Mouse (Mus musculus) intestine, postnatal 0 days (tissue): ENCODE data around the gene Bmpr1a. TPM values are rescaled to one million over a fixed set of nuclear protein-coding genes. Genes with fewer than 3 reads are reported as not detected.

ENCODE experiments used
- ATAC-seq: fragments of 200-750 bp; cut with Nextera tagmentation; 2 replicates; pipeline ENCODE4 v1.8.0; 2017; ENCODE audit warnings: mild to moderate bottlenecking, moderate TSS enrichment, moderate library complexity
- H3K27ac ChIP-seq: fragments of 300-500 bp; sonication (generic); 2 replicates; pipeline ENCODE4 v1.5.1; 2014; ENCODE audit warnings: mild to moderate bottlenecking, low read depth, low read length, moderate library complexity
- H3K27me3 ChIP-seq: fragments of 300-500 bp; sonication (generic); replicated peaks from 2 replicates; pipeline ENCODE4 v1.6.1; 2014; ENCODE audit warnings: low read length, mixed read lengths; ENCODE audit not compliant: control insufficient read depth, insufficient read depth
- H3K36me3 ChIP-seq: fragments of 300-500 bp; sonication (generic); 2 replicates; pipeline ENCODE4 v1.6.1; 2014; ENCODE audit warnings: mild to moderate bottlenecking, moderate library complexity; ENCODE audit not compliant: control insufficient read depth, insufficient read depth
- H3K4me1 ChIP-seq: fragments of 300-500 bp; sonication (generic); replicated peaks from 2 replicates; pipeline ENCODE4 v1.6.1; 2014; ENCODE audit warnings: antibody characterized with exemption, low read length, mixed read lengths; ENCODE audit not compliant: control insufficient read depth, insufficient read depth
- H3K4me2 ChIP-seq: fragments of 300-500 bp; sonication (generic); replicated peaks from 2 replicates; pipeline ENCODE4 v1.6.1; 2014; ENCODE audit warnings: low read depth, mild to moderate bottlenecking, moderate library complexity
- H3K4me3 ChIP-seq: fragments of 300-500 bp; sonication (generic); 2 replicates; pipeline ENCODE4 v1.5.1; 2014; ENCODE audit warnings: low read depth, low read length
- H3K9ac ChIP-seq: fragments of 300-500 bp; sonication (generic); 2 replicates; pipeline ENCODE4 v1.6.1; 2014; ENCODE audit warnings: mild to moderate bottlenecking, low read depth, low read length
- H3K9me3 ChIP-seq: fragments of 300-500 bp; sonication (generic); 2 replicates; pipeline ENCODE4 v1.6.1; 2016; ENCODE audit warnings: mixed run types; ENCODE audit not compliant: control insufficient read depth
- CTCF ChIP-seq: sonication (generic); IDR thresholded peaks from 2 replicates; pipeline ENCODE4 v1.5.1; 2016; ENCODE audit warnings: low read depth, mild to moderate bottlenecking, control low read depth, antibody characterized with exemption, moderate library complexity
- WGBS: fragments of 180-500 bp; shearing (Covaris S2); extraction: QIAGEN DNeasy Blood & Tissue Kit; methylation state at CpG from one replicate; pipeline ENCODE4 v1.1.7; 2014; 5-methylcytosine and 5-hydroxymethylcytosine counted together
- polyA plus RNA-seq: library from polyadenylated mRNA; unstranded; fragments of >200 nt; fragmentation: Nextera tagmentation; extraction: Ambion mirVana; gene quantifications from 2 replicates; pipeline ENCODE4 v1.2.1, GENCODE M21; 2015

Gene Bmpr1a
- polyA plus RNA-seq, 1 experiment from 2014 or later: 19.3 TPM

- 0 out of 2 replicates have a peak, but pooled peaks cover 3% of the 10 kb centered on the region for H3K4me1 ChIP-seq
- 55% methylated on average over 6 of the region's 6 CpGs for WGBS
- H3K9ac ChIP-seq: no peak overlapping the region
- no peak for ATAC-seq
- no peaks in the 10 kb centered on the region for H3K27me3 ChIP-seq
- H3K4me3 ChIP-seq: no peak overlapping the region
- TF ChIP-seq CTCF: no peak
- no peaks in the 10 kb centered on the region for H3K9me3 ChIP-seq
- peaks cover 17% of the 10 kb centered on the region for H3K36me3 ChIP-seq
- no peak overlapping the region for H3K27ac ChIP-seq
- no peak overlapping the region for H3K4me2 ChIP-seq
These were observed 49.5 kb downstream of the Bmpr1a start for GRCm38 (mm10) chr14:34453648-34454047.

GRCm38 (mm10) chr14:34451872-34452271 lies 51.3 kb downstream of the Bmpr1a start:
- no peaks in the 10 kb centered on the region for H3K27me3 ChIP-seq
- 0 out of 2 replicates have a peak, but pooled peaks cover 3% of the 10 kb centered on the region for H3K4me1 ChIP-seq
- no peak overlapping the region for H3K4me2 ChIP-seq
- no peak for ATAC-seq
- no peaks in the 10 kb centered on the region for H3K9me3 ChIP-seq
- no peak for TF ChIP-seq CTCF
- H3K4me3 ChIP-seq: no peak overlapping the region
- H3K36me3 ChIP-seq: peaks cover 10% of the 10 kb centered on the region; the same call in 1 of the 2 replicates
- H3K9ac ChIP-seq: no peak overlapping the region
- H3K27ac ChIP-seq: no peak overlapping the region

- TF ChIP-seq CTCF: no peak
- Histone ChIP-seq H3K4me1 (0 out of 2 replicates have a peak, but pooled peaks cover 3% of the 10 kb centered on the region), H3K36me3 (peaks cover 11% of the 10 kb centered on the region), H3K9ac (no peak overlapping the region), H3K27me3 (no peaks in the 10 kb centered on the region), H3K4me3 (no peak overlapping the region), H3K9me3 (no peaks in the 10 kb centered on the region), H3K27ac (no peak overlapping the region), H3K4me2 (no peak overlapping the region)
- 63% methylated on average over 5 of the region's 5 CpGs for WGBS
- ATAC-seq: no peak
These were observed 52.7 kb downstream of the Bmpr1a start for GRCm38 (mm10) chr14:34450451-34450850.

GRCm38 (mm10) chr14:34449807-34450206 lies 53.3 kb downstream of the Bmpr1a start:
- Histone ChIP-seq H3K36me3 (peaks cover 11% of the 10 kb centered on the region), H3K27me3 (no peaks in the 10 kb centered on the region), H3K27ac (no peak overlapping the region), H3K9ac (no peak overlapping the region), H3K4me2 (no peak overlapping the region), H3K4me1 (0 out of 2 replicates have a peak, but pooled peaks cover 5% of the 10 kb centered on the region), H3K4me3 (no peak overlapping the region), H3K9me3 (no peaks in the 10 kb centered on the region)
- WGBS: 58% methylated on average over 9 of the region's 9 CpGs
- no peak for ATAC-seq
- TF ChIP-seq CTCF: no peak

GRCm38 (mm10) chr14:34448398-34448797 lies 54.7 kb downstream of the Bmpr1a start:
- H3K4me3 ChIP-seq: no peak overlapping the region
- H3K9ac ChIP-seq: no peak overlapping the region
- peaks cover 14% of the 10 kb centered on the region for H3K36me3 ChIP-seq
- no peak overlapping the region for H3K27ac ChIP-seq
- H3K27me3 ChIP-seq: no peaks in the 10 kb centered on the region
- no peak for ATAC-seq
- no peak overlapping the region for H3K4me2 ChIP-seq
- TF ChIP-seq CTCF: no peak
- no peaks in the 10 kb centered on the region for H3K9me3 ChIP-seq
- H3K4me1 ChIP-seq: 0 out of 2 replicates have a peak, but pooled peaks cover 2% of the 10 kb centered on the region

GRCm38 (mm10) chr14:34447659-34448058 lies 55.5 kb downstream of the Bmpr1a start:
- no peak overlapping the region for H3K9ac ChIP-seq
- ATAC-seq: no peak
- no peak for TF ChIP-seq CTCF

GRCm38 (mm10) chr14:34446624-34447023 lies 56.5 kb downstream of the Bmpr1a start:
- WGBS: 96% methylated on average over 6 of the region's 6 CpGs
- no peak for ATAC-seq
- no peak overlapping the region for H3K9ac ChIP-seq
- no peaks in the 10 kb centered on the region for H3K27me3 ChIP-seq
- H3K4me3 ChIP-seq: no peak overlapping the region
- peaks cover 16% of the 10 kb centered on the region for H3K36me3 ChIP-seq
- H3K27ac ChIP-seq: no peak overlapping the region
- TF ChIP-seq CTCF: peak; percentile 29; the same call in 1 of the 2 replicates
- no peaks in the 10 kb centered on the region for H3K9me3 ChIP-seq
- H3K4me1 ChIP-seq: 0 out of 2 replicates have a peak, but pooled peaks cover 2% of the 10 kb centered on the region
- no peak overlapping the region for H3K4me2 ChIP-seq

More at GRCm38 (mm10) chr14:34447659-34448058, 55.5 kb downstream of the Bmpr1a start:
- H3K9me3 ChIP-seq: no peaks in the 10 kb centered on the region
- peaks cover 16% of the 10 kb centered on the region for H3K36me3 ChIP-seq
- no peak overlapping the region for H3K4me2 ChIP-seq
- H3K27me3 ChIP-seq: no peaks in the 10 kb centered on the region
- no peak overlapping the region for H3K27ac ChIP-seq
- H3K4me3 ChIP-seq: no peak overlapping the region
- 90% methylated on average over 4 of the region's 4 CpGs for WGBS
- 0 out of 2 replicates have a peak, but pooled peaks cover 2% of the 10 kb centered on the region for H3K4me1 ChIP-seq
